In the genomic region with DNA sequence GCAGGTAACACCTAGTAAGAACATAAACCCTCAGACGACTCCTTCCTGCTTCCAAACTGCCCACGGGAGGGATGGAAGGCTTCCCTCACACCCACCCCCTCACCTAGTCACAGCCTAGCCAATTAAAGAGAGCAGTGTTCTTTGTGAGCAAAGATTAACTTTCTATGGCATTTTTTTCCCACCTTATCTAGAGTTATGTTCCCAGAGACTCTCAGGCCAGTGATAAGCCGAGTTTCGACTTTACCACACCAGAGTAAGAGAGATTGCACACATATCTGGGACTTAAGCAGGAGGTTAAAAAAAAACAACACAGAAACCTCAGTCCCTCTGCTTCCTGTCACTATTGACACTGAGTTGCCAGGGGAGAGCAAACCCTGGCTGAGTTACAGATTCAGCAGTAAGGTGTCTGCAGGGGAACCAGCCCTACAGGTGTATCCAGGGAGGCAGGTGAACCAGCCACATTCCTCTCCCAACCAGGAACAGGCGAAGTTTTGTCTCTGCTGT, we compare ENCODE assay signal across 11 mouse cellular contexts.
DNase-seq lines count a peak whose midpoint lies in the region; ATAC-seq lines count a peak whose summit lies in the region.
"Had no signal": no experiment of that assay in that cellular context is flagged by ENCODE, and none has a peak within 500 bp of the region (broad histone marks: within the 10 kb centered on the region; RNA-seq: fewer than 3 reads in every experiment).

No protein-coding gene starts in this region.

- no peak overlapping the region for H3K4me2 ChIP-seq in kidney, embryonic 15.5 days
- no peak overlapping the region for H3K4me2 ChIP-seq in limb, embryonic 15.5 days
- H3K4me2 ChIP-seq in stomach, embryonic 14.5 days (replicated peaks; ENCODE audit: low read depth, low read length) = no peak overlapping the region; the same call in 1 of the 2 replicates

- 33% methylated on average over 5 of the region's 5 CpGs for WGBS in kidney, embryonic 15.5 days
- 30% methylated on average over 5 of the region's 5 CpGs for WGBS in limb, embryonic 15.5 days
- WGBS in stomach, embryonic 14.5 days = 25% methylated on average over 5 of the region's 5 CpGs

- H3K4me3 ChIP-seq in kidney, embryonic 15.5 days (replicated peaks) = no peak overlapping the region
- H3K4me3 ChIP-seq in limb, embryonic 15.5 days = no peak overlapping the region
- H3K4me3 ChIP-seq in stomach, embryonic 14.5 days (ENCODE audit: low read depth, low read length) = no peak overlapping the region

- H3K9me3 ChIP-seq in kidney, embryonic 15.5 days (replicated peaks) = no peaks in the 10 kb centered on the region
- no peaks in the 10 kb centered on the region for H3K9me3 ChIP-seq in limb, embryonic 15.5 days
- no peaks in the 10 kb centered on the region for H3K9me3 ChIP-seq in stomach, embryonic 14.5 days (ENCODE audit: control insufficient read depth, low read depth, low read length)

- H3K9ac ChIP-seq in kidney, embryonic 15.5 days = no peak overlapping the region
- no peak overlapping the region for H3K9ac ChIP-seq in limb, embryonic 15.5 days
- H3K9ac ChIP-seq in stomach, embryonic 14.5 days (replicated peaks; ENCODE audit: low read depth, low read length) = no peak overlapping the region
- H3K9ac ChIP-seq: forebrain, postnatal 0 days had no signal

- DNase-seq in heart, adult 11 months = peak; percentile 52
- DNase-seq in heart, postnatal 14 days = no peak
- DNase-seq in kidney, postnatal 36 days = no peak
- no peak for DNase-seq in left cerebral cortex, adult 9 months (ENCODE audit: low spot score in 2 of 2)
- no peak for DNase-seq in left cerebral cortex, adult 8-10 months (ENCODE audit: low spot score in 2 of 2)
- DNase-seq: cerebellum, adult 8-10 months; forebrain, postnatal 0 days; left cerebral cortex, postnatal 4 days had no signal

- no peaks in the 10 kb centered on the region for H3K27me3 ChIP-seq in kidney, embryonic 15.5 days
- H3K27me3 ChIP-seq in limb, embryonic 15.5 days = no peaks in the 10 kb centered on the region
- no peaks in the 10 kb centered on the region for H3K27me3 ChIP-seq in stomach, embryonic 14.5 days (ENCODE audit: control insufficient read depth, insufficient read depth, low read length)

- peak overlapping the region; percentile 72 for H3K27ac ChIP-seq in kidney, embryonic 15.5 days
- H3K27ac ChIP-seq in limb, embryonic 15.5 days = peak overlapping the region; percentile 60; the same call in 1 of the 2 replicates
- peak overlapping the region; percentile 74 for H3K27ac ChIP-seq in stomach, embryonic 14.5 days (ENCODE audit: low read length)

- intact Hi-C loops in heart, postnatal 14 days (cut with DNase I) = no loop called here

- H3K4me1 ChIP-seq in kidney, embryonic 15.5 days = peaks cover 35% of the 10 kb centered on the region
- H3K4me1 ChIP-seq in limb, embryonic 15.5 days = peaks cover 17% of the 10 kb centered on the region
- H3K4me1 ChIP-seq in stomach, embryonic 14.5 days (ENCODE audit: control insufficient read depth, insufficient read depth, low read length) = peaks cover 11% of the 10 kb centered on the region

- H3K36me3 ChIP-seq in kidney, embryonic 15.5 days = no peaks in the 10 kb centered on the region
- H3K36me3 ChIP-seq in limb, embryonic 15.5 days = no peaks in the 10 kb centered on the region
- no peaks in the 10 kb centered on the region for H3K36me3 ChIP-seq in stomach, embryonic 14.5 days (ENCODE audit: control insufficient read depth, insufficient read depth, low read length)

- ATAC-seq in kidney, embryonic 15.5 days (replicated peaks; ENCODE audit: low FRiP score) = no peak
- ATAC-seq in limb, embryonic 15.5 days (ENCODE audit: insufficient number of reproducible peaks, low FRiP score, low TSS enrichment, low read depth) = no peak
- peak; percentile 86 for ATAC-seq in stomach, embryonic 14.5 days (ENCODE audit: insufficient number of reproducible peaks, insufficient read depth, low FRiP score, low read depth)
- ATAC-seq: forebrain, postnatal 0 days had no signal
